Mouse (Mus musculus) spleen, adult 2 months (tissue): ENCODE results near the gene Gm10639.

ENCODE experiments used
- CTCF ChIP-seq: fragments of 200-500 bp; IDR thresholded peaks from 2 replicates; pipeline ENCODE4 v1.5.1; 2011; ENCODE audit warnings: mild to moderate bottlenecking, inconsistent platforms; ENCODE audit not compliant: insufficient read depth, insufficient read length, insufficient replicate concordance; ENCODE audit errors: extremely low read depth
- POLR2A ChIP-seq: fragments of 200-500 bp; IDR thresholded peaks from 2 replicates; pipeline ENCODE4 v1.6.1; 2011; ENCODE audit warnings: low read depth, low read length, inconsistent platforms

DNA sequence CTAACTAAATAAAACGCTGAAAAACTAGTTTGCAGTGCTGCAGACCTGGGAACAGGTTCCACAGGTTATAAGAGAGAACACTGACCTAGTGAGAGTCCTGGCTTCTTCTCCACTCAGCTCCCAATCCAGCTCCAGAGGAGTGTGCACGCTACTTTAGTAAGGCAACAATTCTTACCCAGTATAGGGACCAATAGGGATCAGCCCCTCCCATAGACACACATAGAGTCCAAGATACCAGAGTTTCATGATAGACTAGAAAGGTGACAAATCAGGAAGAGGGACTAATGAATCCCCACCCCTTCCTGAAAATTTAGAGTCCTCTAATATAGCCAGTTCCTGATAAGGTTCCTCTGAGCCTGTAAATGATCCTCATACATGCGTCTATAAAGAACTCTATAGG, 57.3 kb downstream of the Gm10639 start:
- TF ChIP-seq CTCF: no peak
- no peak for TF ChIP-seq POLR2A
